In genomic region chr6:115389945-115390540, GRCm38 (mm10) we compare ENCODE assay signal across 27 mouse cellular contexts. TPM values are rescaled to one million over a fixed set of nuclear protein-coding genes. Genes with fewer than 3 reads are reported as not detected.
DNase-seq lines count a peak whose midpoint lies in the region; ATAC-seq and TF ChIP-seq lines count a peak whose summit lies in the region.
"Had no signal": no experiment of that assay in that cellular context is flagged by ENCODE, and none has a peak within 500 bp of the region (broad histone marks: within the 10 kb centered on the region; RNA-seq: fewer than 3 reads in every experiment).

No protein-coding gene starts in this region.

- WGBS in heart, embryonic 11.5 days (ENCODE audit: insufficient replicate concordance), result 79% methylated on average over 4 of the region's 4 CpGs
- WGBS in kidney, postnatal 0 days, result 68% methylated on average over 4 of the region's 4 CpGs

- H3K27me3 ChIP-seq in heart, embryonic 11.5 days (ENCODE audit: control insufficient read depth, insufficient read depth, low read length), result no peaks in the 10 kb centered on the region
- H3K27me3 ChIP-seq in kidney, postnatal 0 days (ENCODE audit: insufficient read depth, low read length), result no peaks in the 10 kb centered on the region
- H3K27me3 ChIP-seq: embryonic facial prominence, embryonic 15.5 days; forebrain, embryonic 12.5 days; hindbrain, embryonic 13.5 days; Patski had no signal

- H3K4me2 ChIP-seq in heart, embryonic 11.5 days, result no peak overlapping the region
- H3K4me2 ChIP-seq in kidney, postnatal 0 days (ENCODE audit: low read length), result no peak overlapping the region
- H3K4me2 ChIP-seq: embryonic facial prominence, embryonic 15.5 days; forebrain, embryonic 12.5 days; hindbrain, embryonic 13.5 days had no signal

- no peak for ATAC-seq in heart, embryonic 11.5 days (replicated peaks; ENCODE audit: insufficient number of reproducible peaks, low FRiP score, low TSS enrichment)
- ATAC-seq in kidney, postnatal 0 days (replicated peaks; ENCODE audit: low FRiP score, low read depth), result no peak
- ATAC-seq in megakaryocyte-erythroid progenitor cell, adult 5-6 weeks (replicated peaks; ENCODE audit: low FRiP score, low TSS enrichment, poor library complexity, severe bottlenecking), result no peak
- ATAC-seq: activated CD4-positive, CD25-positive, alpha-beta regulatory T cell, adult 4 months; forebrain, embryonic 16.5 days; hindbrain, postnatal 0 days; Patski had no signal

- no peaks in the 10 kb centered on the region for H3K36me3 ChIP-seq in heart, embryonic 11.5 days (ENCODE audit: control insufficient read depth, insufficient read depth, low read length)
- H3K36me3 ChIP-seq in kidney, postnatal 0 days (ENCODE audit: insufficient read depth, low read length), result no peaks in the 10 kb centered on the region
- H3K36me3 ChIP-seq: embryonic facial prominence, embryonic 15.5 days; forebrain, embryonic 12.5 days; hindbrain, embryonic 13.5 days had no signal

- H3K27ac ChIP-seq in heart, embryonic 11.5 days (ENCODE audit: low read depth, low read length), result no peak overlapping the region
- no peak overlapping the region for H3K27ac ChIP-seq in kidney, postnatal 0 days
- peak overlapping the region; percentile 54; the same call in 1 of the 2 replicates for H3K27ac ChIP-seq in brown adipose tissue, adult 24 weeks (replicated peaks; ENCODE audit: low read depth, low read length)
- H3K27ac ChIP-seq: embryonic facial prominence, embryonic 15.5 days; forebrain, embryonic 12.5 days; hindbrain, embryonic 13.5 days; hindbrain, postnatal 0 days had no signal

- no peak overlapping the region for H3K9ac ChIP-seq in heart, embryonic 11.5 days (ENCODE audit: low read depth, low read length)
- H3K9ac ChIP-seq in kidney, postnatal 0 days (ENCODE audit: low read depth, low read length), result no peak overlapping the region
- H3K9ac ChIP-seq: embryonic facial prominence, embryonic 15.5 days; forebrain, embryonic 12.5 days; hindbrain, embryonic 13.5 days had no signal

- H3K9me3 ChIP-seq in heart, embryonic 11.5 days (replicated peaks; ENCODE audit: control insufficient read depth, low read length), result no peaks in the 10 kb centered on the region
- H3K9me3 ChIP-seq in kidney, postnatal 0 days (replicated peaks; ENCODE audit: low read length), result no peaks in the 10 kb centered on the region
- H3K9me3 ChIP-seq: embryonic facial prominence, embryonic 15.5 days; forebrain, embryonic 12.5 days; hindbrain, embryonic 13.5 days had no signal

- TF ChIP-seq CTCF in kidney, postnatal 0 days (IDR thresholded peaks at IDR 0.05; ENCODE audit: low read depth), result no peak

- DNase-seq in heart, adult 8-10 months (ENCODE audit: low spot score), result peak; percentile 52
- peak; percentile 66 for DNase-seq in kidney, postnatal 0 days (ENCODE audit: low spot score)
- no peak for DNase-seq in kidney, postnatal 36 days
- no peak for DNase-seq in c-Kit-positive CD71-positive TER-119-positive erythroid progenitor cells, embryonic 14.5 days (ENCODE audit: low spot score)
- DNase-seq: adrenal gland, adult 2 months; adrenal gland, postnatal 25 days; B cell, adult 2 months; cerebellum, adult 11 months; cerebellum, adult 8-10 months; cerebellum, postnatal 14 days; embryo, embryonic 11 days; gastrocnemius, postnatal 25 days; heart, adult 11 months; heart, postnatal 14 days; kidney, adult 11 months had no signal

- H3K4me3 ChIP-seq in heart, embryonic 11.5 days (ENCODE audit: low read depth, low read length), result no peak overlapping the region
- H3K4me3 ChIP-seq in kidney, postnatal 0 days (replicated peaks; ENCODE audit: low read depth, low read length), result no peak overlapping the region
- no peak overlapping the region for H3K4me3 ChIP-seq in brown adipose tissue, adult 24 weeks (ENCODE audit: insufficient read depth, low read depth, low read length)
- H3K4me3 ChIP-seq: embryonic facial prominence, embryonic 15.5 days; erythroblast, embryonic 14.5 days; forebrain, embryonic 12.5 days; hindbrain, embryonic 13.5 days had no signal

- no peaks in the 10 kb centered on the region for H3K4me1 ChIP-seq in heart, embryonic 11.5 days (ENCODE audit: control insufficient read depth, insufficient read depth, low read length)
- no peaks in the 10 kb centered on the region for H3K4me1 ChIP-seq in kidney, postnatal 0 days (replicated peaks; ENCODE audit: insufficient read depth, low read length)
- H3K4me1 ChIP-seq in brown adipose tissue, adult 24 weeks (ENCODE audit: control insufficient read depth, insufficient read depth, insufficient read length, low read length), result peaks cover 21% of the 10 kb centered on the region
- H3K4me1 ChIP-seq: embryonic facial prominence, embryonic 15.5 days; forebrain, embryonic 12.5 days; hindbrain, embryonic 13.5 days had no signal

RNA-seq across cellular contexts. Expression of gene Pparg, which starts 29.3 kb away (rescaled TPM):
- 10 to 100 TPM in 3 of 4 experiments, 1 to 10 TPM in 1; 9.5 to 13.5 (median 12.3) TPM for total RNA-seq in heart, adult 8-10 months (2022)
- polyA plus RNA-seq in heart, embryonic 11.5 days (2014; fragmentation: Nextera tagmentation; extraction: Ambion mirVana), result 0.69 and 1.3 TPM in 2 replicates
- 6.0 and 8.0 TPM in 2 replicates for polyA plus RNA-seq in kidney, postnatal 0 days (2015; fragmentation: Nextera tagmentation; extraction: Ambion mirVana)
- polyA plus RNA-seq in brown adipose tissue, adult 24 weeks (2012; ENCODE audit: insufficient read depth, insufficient read length, missing spikeins), result 257 and 391 TPM in 2 replicates
- total RNA-seq in megakaryocyte-erythroid progenitor cell, adult 5-6 weeks (2014; fragmentation: Nextera tagmentation), result not detected in 2 replicates
- not detected in 2 replicates for total RNA-seq in megakaryocyte-erythroid progenitor cell, adult 5-6 weeks (2017)
- total RNA-seq: common myeloid progenitor, adult 5-6 weeks had no signal
- polyA plus RNA-seq: erythroblast, embryonic 14.5 days; forebrain, embryonic 12.5 days had no signal

Comparison
In these comparisons a context has a peak if more than half of its experiments do, and no peak if none do; other contexts are left out.
1. DNase-seq: peak in heart, adult 8-10 months (single experiment) and kidney, postnatal 0 days (single experiment); none in kidney, postnatal 36 days (0 of 2) and c-Kit-positive CD71-positive TER-119-positive erythroid progenitor cells, embryonic 14.5 days (single experiment).
2. RNA of gene Pparg, which starts 29.3 kb away (polyA plus RNA-seq): 257 to 391 TPM in brown adipose tissue, adult 24 weeks; 6.0 to 8.0 TPM in kidney, postnatal 0 days and 0.69 to 1.3 TPM in heart, embryonic 11.5 days; every median in the first group is over 10 times any median in the second.